ENCODE assay signal across 11 mouse cellular contexts in genomic region chr12:105843243-105844005, GRCm38 (mm10). TPM values are rescaled to one million over a fixed set of nuclear protein-coding genes. Genes with fewer than 3 reads are reported as not detected.
DNase-seq lines count a peak whose midpoint lies in the region; ATAC-seq and TF ChIP-seq lines count a peak whose summit lies in the region.
"Had no signal": no experiment of that assay in that cellular context is flagged by ENCODE, and none has a peak within 500 bp of the region (broad histone marks: within the 10 kb centered on the region; RNA-seq: fewer than 3 reads in every experiment).

No protein-coding gene starts in this region.

- no peak for ATAC-seq in forebrain, embryonic 12.5 days (ENCODE audit: low FRiP score)
- ATAC-seq in liver, embryonic 12.5 days: no peak

- peaks cover 24% of the 10 kb centered on the region for H3K36me3 ChIP-seq in forebrain, embryonic 12.5 days (replicated peaks)
- peaks cover 43% of the 10 kb centered on the region for H3K36me3 ChIP-seq in liver, embryonic 12.5 days

- no peak overlapping the region for H3K4me3 ChIP-seq in layer of hippocampus, adult 2 months
- no peak overlapping the region for H3K4me3 ChIP-seq in forebrain, embryonic 12.5 days (replicated peaks)
- no peak overlapping the region for H3K4me3 ChIP-seq in liver, embryonic 12.5 days
- H3K4me3 ChIP-seq: midbrain, embryonic 10.5 days; stomach, embryonic 15.5 days had no signal

- no peak for TF ChIP-seq CTCF in layer of hippocampus, adult 2 months (conservative IDR thresholded peaks at IDR 0.05)

- 0 out of 2 replicates have a peak, but pooled peaks cover 6% of the 10 kb centered on the region for H3K9me3 ChIP-seq in forebrain, embryonic 12.5 days
- no peaks in the 10 kb centered on the region for H3K9me3 ChIP-seq in liver, embryonic 12.5 days (replicated peaks)
- H3K9me3 ChIP-seq: midbrain, embryonic 10.5 days; stomach, embryonic 15.5 days had no signal

- H3K27me3 ChIP-seq in forebrain, embryonic 12.5 days: no peaks in the 10 kb centered on the region
- H3K27me3 ChIP-seq in liver, embryonic 12.5 days (replicated peaks): no peaks in the 10 kb centered on the region
- H3K27me3 ChIP-seq: stomach, embryonic 15.5 days had no signal

- peak; percentile 76 to 89 for DNase-seq in adrenal gland, adult (ENCODE audit: inconsistent age in 2 of 2, low spot score in 1 of 2)
- no peak for DNase-seq in adrenal gland, postnatal 4 days (ENCODE audit: low spot score in 2 of 2)
- DNase-seq in layer of hippocampus, adult 2 months (ENCODE audit: low spot score in 2 of 2): no peak
- no peak for DNase-seq in layer of hippocampus, adult 18-20 months (ENCODE audit: low spot score in 2 of 2)
- DNase-seq in kidney, postnatal 14 days: peak; percentile 48
- DNase-seq in frontal cortex, postnatal 25 days (ENCODE audit: low spot score in 2 of 2): no peak

- H3K4me2 ChIP-seq in forebrain, embryonic 12.5 days: no peak overlapping the region
- H3K4me2 ChIP-seq in liver, embryonic 12.5 days: no peak overlapping the region
- H3K4me2 ChIP-seq: stomach, embryonic 15.5 days had no signal

- WGBS in forebrain, embryonic 12.5 days: 82% methylated on average over 12 of the region's 12 CpGs
- WGBS in liver, embryonic 12.5 days (ENCODE audit: insufficient replicate concordance): 82% methylated on average over 12 of the region's 12 CpGs

- no peak overlapping the region for H3K9ac ChIP-seq in forebrain, embryonic 12.5 days
- no peak overlapping the region for H3K9ac ChIP-seq in liver, embryonic 12.5 days
- H3K9ac ChIP-seq: liver, embryonic 14.5 days; stomach, embryonic 15.5 days had no signal

- peak overlapping the region; percentile 44; the same call in 1 of the 2 replicates for H3K27ac ChIP-seq in layer of hippocampus, adult 2 months
- H3K27ac ChIP-seq in forebrain, embryonic 12.5 days: 0 out of 2 replicates have a peak overlapping the region, but pooled peaks have one; percentile 54
- H3K27ac ChIP-seq in liver, embryonic 12.5 days: no peak overlapping the region
- H3K27ac ChIP-seq: liver, embryonic 14.5 days; midbrain, embryonic 10.5 days; stomach, embryonic 15.5 days had no signal

- H3K4me1 ChIP-seq in forebrain, embryonic 12.5 days: no peaks in the 10 kb centered on the region
- H3K4me1 ChIP-seq in liver, embryonic 12.5 days: no peaks in the 10 kb centered on the region
- H3K4me1 ChIP-seq: midbrain, embryonic 10.5 days had no signal

RNA-seq across cellular contexts. Expression of gene Papola, which starts 58.9 kb away (rescaled TPM):
- total RNA-seq in adrenal gland, postnatal 4 days (2021): 100 to 1,000 TPM; 188 to 210 TPM
- 100 to 1,000 TPM; 156 to 163 TPM for total RNA-seq in layer of hippocampus, adult 2 months (2021)
- 100 to 1,000 TPM; 163 to 164 TPM for total RNA-seq in layer of hippocampus, adult 18-20 months (2021)
- polyA plus RNA-seq in forebrain, embryonic 12.5 days (2016; fragmentation: Nextera tagmentation; extraction: Ambion mirVana): 326 and 334 TPM in 2 replicates
- 176 and 181 TPM in 2 replicates for polyA plus RNA-seq in liver, embryonic 12.5 days (2016; fragmentation: Nextera tagmentation; extraction: Ambion mirVana)

Comparison
In these comparisons a context has a peak if more than half of its experiments do, and no peak if none do; other contexts are left out.
1. DNase-seq: peak in adrenal gland, adult (2 of 2) and kidney, postnatal 14 days (single experiment); none in adrenal gland, postnatal 4 days (0 of 2), layer of hippocampus, adult 2 months (0 of 2), layer of hippocampus, adult 18-20 months (0 of 2) and frontal cortex, postnatal 25 days (0 of 2).